Mouse (Mus musculus) limb, embryonic 12.5 days (tissue): ENCODE measurements around the gene Coro1a. TPM values are rescaled to one million over a fixed set of nuclear protein-coding genes. Genes with fewer than 3 reads are reported as not detected.

Source experiments
- ATAC-seq: fragments of 200-750 bp; cut with Nextera tagmentation; 2 replicates; pipeline ENCODE4 v1.8.0; 2017; ENCODE audit warnings: low read depth, moderate TSS enrichment; ENCODE audit not compliant: insufficient number of reproducible peaks, insufficient read depth, low FRiP score, low TSS enrichment
- H3K27ac ChIP-seq: fragments of 300-500 bp; sonication (generic); 2 replicates; pipeline ENCODE4 v1.5.1; 2016; ENCODE audit warnings: mild to moderate bottlenecking, moderate library complexity
- H3K27me3 ChIP-seq: fragments of 300-500 bp; sonication (generic); 2 replicates; pipeline ENCODE4 v1.6.1; 2016; ENCODE audit warnings: mild to moderate bottlenecking, moderate library complexity
- H3K36me3 ChIP-seq: fragments of 300-500 bp; sonication (generic); 2 replicates; pipeline ENCODE4 v1.6.1; 2016; ENCODE audit warnings: mild to moderate bottlenecking, moderate library complexity
- H3K4me1 ChIP-seq: fragments of 300-500 bp; sonication (generic); replicated peaks from 2 replicates; pipeline ENCODE4 v1.6.1; 2016
- H3K4me2 ChIP-seq: fragments of 300-500 bp; sonication (generic); 2 replicates; pipeline ENCODE4 v1.6.1; 2016; ENCODE audit warnings: mild to moderate bottlenecking, moderate library complexity
- H3K4me3 ChIP-seq: fragments of 300-500 bp; sonication (generic); replicated peaks from 2 replicates; pipeline ENCODE4 v1.5.1; 2016; ENCODE audit warnings: mild to moderate bottlenecking
- H3K9ac ChIP-seq: fragments of 300-500 bp; sonication (generic); replicated peaks from 2 replicates; pipeline ENCODE4 v1.6.1; 2016; ENCODE audit warnings: mild to moderate bottlenecking, moderate library complexity
- H3K9me3 ChIP-seq: fragments of 300-500 bp; sonication (generic); 2 replicates; pipeline ENCODE4 v1.6.1; 2016; ENCODE audit warnings: mild to moderate bottlenecking, moderate library complexity
- WGBS: fragments of 180-500 bp; shearing (Covaris S2); methylation state at CpG from one replicate; pipeline ENCODE4 v1.1.7; 2016; 5-methylcytosine and 5-hydroxymethylcytosine counted together
- polyA plus RNA-seq: library from polyadenylated mRNA; unstranded; fragments of >200 nt; fragmentation: Nextera tagmentation; extraction: Ambion mirVana; gene quantifications from 2 replicates; pipeline ENCODE4 v1.2.1, GENCODE M21; 2016

The Coro1a gene
- polyA plus RNA-seq, 1 experiment from 2014 or later, result 39.1 TPM

DNA sequence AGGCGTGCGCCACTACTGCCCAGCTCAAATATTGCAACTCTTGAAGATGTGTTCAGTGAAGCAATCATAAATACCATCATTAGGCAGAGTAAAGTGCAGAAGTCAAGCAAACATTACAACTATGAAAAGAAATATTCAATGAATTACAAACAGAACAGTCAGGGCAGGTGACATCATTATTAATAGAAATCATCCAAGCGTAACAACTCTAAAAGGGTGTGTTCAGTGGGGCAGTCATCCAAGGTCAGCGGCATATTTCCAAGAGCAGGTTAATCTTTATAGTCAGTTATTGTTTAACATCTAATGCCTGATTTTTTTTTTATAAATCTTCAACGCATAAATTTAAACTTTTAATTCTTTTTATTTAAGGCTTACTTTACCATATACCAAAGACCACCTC, 26.4 kb downstream of the Coro1a start:
- WGBS, result 95% methylated on average over 5 of the region's 5 CpGs

GRCm38 (mm10) chr7:126679683-126680082, 27.9 kb downstream of the Coro1a start:
- H3K4me1 ChIP-seq, result no peaks in the 10 kb centered on the region

More for the DNA sequence above, 26.4 kb downstream of the Coro1a start:
- ATAC-seq, result no peak
- Histone ChIP-seq H3K4me2 (no peak overlapping the region), H3K9ac (no peak overlapping the region), H3K9me3 (no peaks in the 10 kb centered on the region), H3K4me3 (no peak overlapping the region), H3K27ac (no peak overlapping the region), H3K4me1 (no peaks in the 10 kb centered on the region), H3K36me3 (no peaks in the 10 kb centered on the region; the same call in 1 of the 2 replicates), H3K27me3 (no peaks in the 10 kb centered on the region)

DNA sequence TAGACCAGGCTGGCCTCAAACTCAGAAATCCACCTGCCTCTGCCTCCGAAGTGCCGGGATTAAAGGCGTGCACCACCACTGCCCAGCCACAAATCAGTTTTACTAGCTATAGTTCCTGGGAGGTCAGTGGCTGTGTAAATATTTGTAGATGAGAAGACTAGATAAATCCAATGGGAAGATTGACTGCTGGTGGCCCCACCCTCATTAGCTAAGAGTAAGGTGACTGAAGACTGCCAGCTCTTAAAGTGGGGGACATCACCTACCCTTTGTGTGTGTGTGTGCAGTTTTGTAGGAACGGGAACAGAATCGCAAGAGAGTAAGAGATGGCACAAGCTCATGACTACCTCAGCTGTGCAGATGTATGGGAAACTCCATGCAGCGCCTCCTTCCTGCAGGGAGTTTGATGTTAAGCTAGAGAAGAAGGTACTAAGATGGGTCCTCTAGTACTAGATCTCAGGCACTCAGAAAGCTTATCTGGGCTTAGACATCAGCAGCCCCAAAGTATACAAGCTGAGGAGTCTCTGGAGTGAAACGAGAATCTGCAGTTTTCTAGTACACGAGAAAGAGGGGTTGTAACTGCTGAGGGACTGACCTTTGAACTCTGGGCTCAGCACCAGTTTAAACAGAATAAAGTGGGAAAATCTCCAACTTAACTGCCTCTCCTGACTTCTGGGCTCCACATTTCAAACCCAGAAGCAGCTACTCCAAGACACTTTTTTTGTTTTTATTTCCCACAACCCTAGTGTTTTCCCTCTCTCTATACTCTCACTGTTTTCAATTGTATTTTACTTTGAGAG, 28.8 kb downstream of the Coro1a start:
- Histone ChIP-seq H3K9me3 (no peaks in the 10 kb centered on the region), H3K9ac (no peak overlapping the region), H3K27me3 (no peaks in the 10 kb centered on the region), H3K4me1 (no peaks in the 10 kb centered on the region), H3K4me2 (no peak overlapping the region), H3K36me3 (peaks cover 15% of the 10 kb centered on the region), H3K4me3 (no peak overlapping the region), H3K27ac (no peak overlapping the region)
- no peak for ATAC-seq
- 69% methylated on average over 8 of the region's 8 CpGs for WGBS

More at GRCm38 (mm10) chr7:126679683-126680082, 27.9 kb downstream of the Coro1a start:
- no peaks in the 10 kb centered on the region for H3K27me3 ChIP-seq
- no peak overlapping the region for H3K4me2 ChIP-seq
- no peaks in the 10 kb centered on the region for H3K9me3 ChIP-seq
- WGBS, result 90% methylated on average over 5 of the region's 5 CpGs
- no peak for ATAC-seq
- H3K4me3 ChIP-seq, result no peak overlapping the region
- H3K27ac ChIP-seq, result no peak overlapping the region
- H3K36me3 ChIP-seq, result peaks cover 10% of the 10 kb centered on the region
- no peak overlapping the region for H3K9ac ChIP-seq

GRCm38 (mm10) chr7:126676631-126677220, 30.9 kb downstream of the Coro1a start:
- no peak overlapping the region for H3K9ac ChIP-seq
- ATAC-seq, result no peak
- no peaks in the 10 kb centered on the region for H3K27me3 ChIP-seq
- no peaks in the 10 kb centered on the region for H3K4me1 ChIP-seq
- H3K9me3 ChIP-seq, result no peaks in the 10 kb centered on the region
- no peak overlapping the region for H3K27ac ChIP-seq
- 78% methylated on average over 4 of the region's 4 CpGs for WGBS
- H3K36me3 ChIP-seq, result peaks cover 34% of the 10 kb centered on the region
- no peak overlapping the region for H3K4me2 ChIP-seq
- H3K4me3 ChIP-seq, result no peak overlapping the region

DNA sequence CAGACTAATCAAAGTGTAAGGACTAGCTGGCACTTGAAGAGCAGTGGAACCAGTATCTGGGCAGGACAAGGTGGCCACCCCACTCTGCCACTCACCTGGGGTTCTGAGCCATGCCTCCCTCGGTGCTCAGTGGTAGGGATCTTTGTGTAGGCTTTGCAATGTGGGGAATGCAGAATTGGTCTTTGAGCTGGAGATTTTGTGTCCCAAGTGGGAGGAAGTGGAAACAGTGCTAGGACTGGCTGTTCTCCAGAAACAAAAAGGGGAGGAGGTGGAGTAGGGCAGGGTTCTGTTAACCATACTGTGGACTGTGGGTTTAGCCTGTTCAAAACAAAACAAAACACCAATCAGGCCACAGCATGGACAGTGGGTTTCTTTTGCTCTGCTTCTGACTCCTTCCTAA, 31.4 kb downstream of the Coro1a start, which contains the start of gene Sult1a1:
Sult1a1 (minus strand) TSS at position 226 of the 400 bp plus-strand sequence.
- 79% methylated on average over 1 of the region's 1 CpGs for WGBS
- H3K9me3 ChIP-seq, result no peaks in the 10 kb centered on the region
- no peak for ATAC-seq
- H3K4me2 ChIP-seq, result no peak within 1 kb of the TSS
- no peak within 1 kb of the TSS for H3K9ac ChIP-seq
- H3K4me3 ChIP-seq, result no peak within 1 kb of the TSS
- no peak within 1 kb of the TSS for H3K27ac ChIP-seq
- H3K4me1 ChIP-seq, result no peaks in the 10 kb centered on the region
- no peaks in the 10 kb centered on the region for H3K27me3 ChIP-seq
- peaks cover 39% of the 10 kb centered on the region for H3K36me3 ChIP-seq

DNA sequence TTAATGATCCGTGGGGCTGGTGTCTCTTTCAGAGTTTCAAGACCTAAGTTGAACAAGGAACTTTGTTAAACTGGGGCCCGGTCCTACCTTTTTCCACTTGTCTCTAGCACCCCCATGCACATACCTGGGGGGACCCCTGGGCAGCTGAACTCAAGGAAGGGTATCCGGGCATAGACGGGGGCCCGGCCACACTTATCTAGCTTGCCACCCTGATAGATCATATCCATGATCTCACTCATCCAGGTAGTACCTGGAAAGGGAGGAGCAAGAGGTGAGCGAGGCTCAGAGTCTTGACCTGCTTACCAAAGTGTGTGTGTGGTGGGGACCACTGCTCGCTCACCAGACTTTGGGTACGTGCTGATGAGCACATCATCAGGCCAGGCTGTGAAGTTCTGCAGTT, 32.5 kb downstream of the Coro1a start:
- Histone ChIP-seq H3K9ac (no peak overlapping the region), H3K27ac (no peak overlapping the region), H3K36me3 (peaks cover 50% of the 10 kb centered on the region), H3K4me2 (no peak overlapping the region), H3K27me3 (no peaks in the 10 kb centered on the region), H3K4me1 (no peaks in the 10 kb centered on the region), H3K9me3 (no peaks in the 10 kb centered on the region), H3K4me3 (no peak overlapping the region)
- 95% methylated on average over 8 of the region's 8 CpGs for WGBS
- ATAC-seq, result no peak

DNA sequence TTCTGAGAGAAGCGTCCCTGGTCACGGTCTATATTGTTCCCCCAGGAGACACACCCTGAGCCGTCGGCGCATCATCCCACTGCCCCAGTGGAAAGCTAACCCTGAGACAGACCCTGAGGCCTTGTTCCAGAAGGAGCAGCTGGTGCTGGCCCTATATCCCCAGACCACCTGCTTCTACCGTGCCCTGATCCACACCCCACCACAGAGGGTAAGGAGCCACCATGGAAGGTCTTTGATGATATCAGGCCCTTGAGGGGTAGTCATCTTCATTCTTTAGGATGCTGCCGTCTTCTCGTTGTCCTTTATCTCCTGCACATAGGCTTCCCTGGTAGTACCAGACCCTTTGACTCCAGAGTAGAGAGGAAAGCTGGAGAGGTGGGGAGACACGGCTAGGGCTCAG, 35.5 kb downstream of the Coro1a start:
- no peak overlapping the region for H3K4me3 ChIP-seq
- no peaks in the 10 kb centered on the region for H3K27me3 ChIP-seq
- 95% methylated on average over 9 of the region's 9 CpGs for WGBS
- no peak overlapping the region for H3K4me2 ChIP-seq
- H3K4me1 ChIP-seq, result no peaks in the 10 kb centered on the region
- no peak overlapping the region for H3K9ac ChIP-seq
- no peaks in the 10 kb centered on the region for H3K9me3 ChIP-seq
- peaks cover 68% of the 10 kb centered on the region for H3K36me3 ChIP-seq
- ATAC-seq, result no peak
- H3K27ac ChIP-seq, result no peak overlapping the region

DNA sequence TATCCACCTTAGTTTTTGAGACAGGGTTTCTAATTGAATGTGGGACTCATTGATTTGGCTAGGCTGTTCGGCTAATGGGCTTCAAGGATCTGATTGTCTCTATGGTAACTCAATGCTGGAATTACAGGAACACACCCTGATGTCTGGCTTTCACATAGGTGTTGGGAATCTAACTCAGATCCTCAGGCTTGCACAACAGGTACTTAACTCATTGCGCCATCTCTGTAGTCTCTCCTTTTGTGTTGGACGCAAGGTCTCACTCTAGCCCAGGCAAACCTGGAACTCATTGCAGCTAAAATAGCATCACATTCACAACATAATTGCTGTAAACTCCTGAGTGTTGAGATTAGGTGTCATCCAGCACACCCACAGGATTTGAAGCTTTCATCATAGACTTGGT, 37.4 kb downstream of the Coro1a start:
- ATAC-seq, result no peak
- no peaks in the 10 kb centered on the region for H3K4me1 ChIP-seq
- no peaks in the 10 kb centered on the region for H3K27me3 ChIP-seq
- H3K4me2 ChIP-seq, result no peak overlapping the region
- H3K36me3 ChIP-seq, result peaks cover 81% of the 10 kb centered on the region
- H3K9me3 ChIP-seq, result no peaks in the 10 kb centered on the region
- H3K9ac ChIP-seq, result no peak overlapping the region
- no peak overlapping the region for H3K4me3 ChIP-seq
- no peak overlapping the region for H3K27ac ChIP-seq
- 93% methylated on average over 3 of the region's 3 CpGs for WGBS

DNA sequence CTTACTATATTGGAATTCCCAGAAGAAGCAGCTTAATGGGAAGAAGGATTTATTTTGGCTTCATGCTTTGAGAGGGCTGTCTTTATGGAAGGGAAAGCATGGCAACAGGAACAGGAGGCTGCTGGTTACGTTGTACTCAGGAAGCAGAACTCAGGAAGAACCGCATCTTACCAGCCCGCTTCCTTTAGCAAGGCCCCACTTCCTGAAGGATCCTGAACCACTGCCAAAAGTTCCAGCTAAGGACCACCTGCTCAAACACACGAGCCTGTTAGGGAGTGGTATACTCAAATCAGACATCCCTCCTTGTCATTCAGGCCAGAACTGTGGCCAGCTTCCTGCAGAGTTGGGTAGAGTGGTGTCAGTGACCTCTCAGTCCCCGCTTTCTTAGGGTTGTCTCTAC, 39.1 kb downstream of the Coro1a start:
- Histone ChIP-seq H3K4me2 (no peak overlapping the region), H3K4me3 (no peak overlapping the region), H3K4me1 (no peaks in the 10 kb centered on the region), H3K9me3 (no peaks in the 10 kb centered on the region), H3K36me3 (peaks cover 87% of the 10 kb centered on the region), H3K27me3 (no peaks in the 10 kb centered on the region), H3K27ac (no peak overlapping the region), H3K9ac (no peak overlapping the region)
- 89% methylated on average over 5 of the region's 5 CpGs for WGBS
- ATAC-seq, result no peak

DNA sequence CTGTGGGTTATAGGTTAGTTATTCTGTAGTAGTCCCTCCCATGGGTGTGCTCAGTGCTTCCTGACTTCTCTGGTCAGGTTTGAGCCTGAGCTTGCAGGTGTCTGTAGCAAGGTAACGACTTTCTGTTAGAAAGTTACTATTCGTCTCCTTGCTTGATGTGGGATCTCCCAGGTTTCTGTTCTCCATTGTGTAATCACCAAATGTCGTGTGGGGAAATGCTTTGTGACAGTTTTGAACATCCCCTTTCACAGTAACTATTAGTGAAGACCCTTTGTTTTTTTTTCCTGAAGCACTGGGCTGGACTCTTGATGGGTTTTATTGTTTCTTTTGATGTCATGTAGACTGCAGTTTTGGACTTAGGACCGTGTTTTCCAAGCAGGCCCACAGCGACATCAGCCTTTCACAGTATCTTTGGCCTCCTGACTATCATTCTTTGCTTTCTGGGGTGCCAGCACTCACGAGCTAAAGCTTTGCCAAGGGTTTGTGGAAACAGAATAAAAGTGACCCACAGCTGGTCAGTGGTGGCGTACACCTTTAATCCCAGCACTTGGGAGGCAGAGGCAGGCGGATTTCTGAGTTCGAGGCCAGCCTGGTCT, 40.0 kb downstream of the Coro1a start:
- no peak overlapping the region for H3K4me3 ChIP-seq
- WGBS, result 80% methylated on average over 9 of the region's 9 CpGs
- no peaks in the 10 kb centered on the region for H3K9me3 ChIP-seq
- no peaks in the 10 kb centered on the region for H3K27me3 ChIP-seq
- peaks cover 86% of the 10 kb centered on the region for H3K36me3 ChIP-seq
- H3K9ac ChIP-seq, result no peak overlapping the region
- ATAC-seq, result no peak
- H3K4me2 ChIP-seq, result no peak overlapping the region
- H3K4me1 ChIP-seq, result no peaks in the 10 kb centered on the region
- H3K27ac ChIP-seq, result no peak overlapping the region

- WGBS, result 86% methylated on average over 3 of the region's 3 CpGs
- Histone ChIP-seq H3K9me3 (no peaks in the 10 kb centered on the region), H3K4me2 (no peak overlapping the region), H3K4me3 (no peak overlapping the region), H3K9ac (no peak overlapping the region), H3K27me3 (no peaks in the 10 kb centered on the region), H3K36me3 (peaks cover 68% of the 10 kb centered on the region), H3K27ac (no peak overlapping the region), H3K4me1 (no peaks in the 10 kb centered on the region)
- ATAC-seq, result no peak
Measured at GRCm38 (mm10) chr7:126665269-126665668, 42.3 kb downstream of the Coro1a start.
